Mouse (Mus musculus): ENCODE measurements around the gene Clpsl2. TPM values are rescaled to one million over a fixed set of nuclear protein-coding genes. Genes with fewer than 3 reads are reported as not detected.

Clpsl2 gene
- polyA plus RNA-seq, 1 experiment from 2014 or later: not detected

DNA sequence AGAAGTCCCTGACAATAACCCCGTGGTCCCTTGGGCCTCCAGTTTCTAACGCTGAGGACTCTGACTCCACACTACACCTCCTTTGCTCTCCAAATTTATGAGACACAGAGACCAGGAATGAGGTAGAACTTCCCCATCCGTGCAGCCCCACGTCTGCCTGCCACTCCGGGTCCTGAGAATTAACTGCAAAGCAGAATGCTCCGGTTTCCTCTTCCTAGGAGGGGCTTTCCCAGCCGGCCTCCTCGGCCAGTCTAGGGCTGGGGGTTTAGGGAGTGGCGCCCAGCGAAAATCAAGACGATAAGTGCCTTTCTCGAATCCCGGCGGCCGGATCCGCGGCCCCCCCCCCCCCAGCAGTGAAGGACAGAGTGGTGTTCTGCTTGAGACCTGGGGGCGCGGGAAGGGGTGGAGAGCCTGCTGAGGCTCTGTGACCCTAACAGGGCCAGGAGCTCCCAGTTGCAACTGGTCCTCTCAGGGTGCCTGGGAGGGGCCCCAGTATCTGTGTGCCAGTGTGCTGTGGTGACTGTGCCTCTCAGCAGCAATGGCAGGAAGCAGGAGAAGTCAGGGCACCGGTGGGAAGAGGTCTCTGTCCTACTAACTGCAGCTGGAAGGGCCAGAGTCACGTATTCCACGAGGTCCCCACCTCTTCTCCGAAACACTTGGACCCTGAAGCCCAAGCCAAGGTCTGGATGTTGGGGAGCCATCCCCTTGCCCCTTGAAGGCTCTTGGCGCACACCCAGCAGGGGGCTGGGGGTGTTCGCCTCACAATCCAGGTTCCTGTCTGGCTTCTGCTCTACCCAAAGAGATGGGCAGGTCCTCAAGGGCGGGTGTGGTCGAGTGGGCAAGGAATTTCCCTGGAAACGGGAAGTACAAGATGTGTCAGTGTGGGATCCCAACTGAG lies 38.5 kb upstream of the Clpsl2 start:
- Histone ChIP-seq H3K4me1 (ENCODE audit: control insufficient read depth in 2 of 2, insufficient read depth in 2 of 2, low read length in 2 of 2) (peaks cover 16 to 18% of the 10 kb centered on the region in 2 experiments), H3K27ac (replicated peaks in 1 of 2; ENCODE audit: control insufficient read depth in 1 of 2, insufficient read depth in 1 of 2, low read depth in 2 of 2, low read length in 2 of 2) (0 out of 4 replicates have a peak overlapping the region, but pooled peaks of 1 of the 2 experiments have one; percentile 42), H3K27me3 (ENCODE audit: control insufficient read depth, insufficient read depth, low read length) (no peaks in the 10 kb centered on the region; the same call in 1 of the 2 replicates), H3K4me2 (ENCODE audit: low read length) (peak overlapping the region; percentile 63), H3K4me3 (ENCODE audit: control insufficient read depth in 1 of 2, insufficient read depth in 1 of 2, low read depth in 1 of 2, low read length in 2 of 2) (peak overlapping the region; percentile 1 to 28), H3K9ac (ENCODE audit: low read length) (peak overlapping the region; percentile 58; the same call in 1 of the 2 replicates), H3K36me3 (ENCODE audit: control insufficient read depth, insufficient read depth, low read length) (no peaks in the 10 kb centered on the region), H3K9me3 (ENCODE audit: control insufficient read depth, low read length) (no peaks in the 10 kb centered on the region)
- no peak for ATAC-seq (ENCODE audit: insufficient number of reproducible peaks, insufficient read depth, low FRiP score, low read depth)
- 4% methylated on average over 28 of the region's 28 CpGs for WGBS

DNA sequence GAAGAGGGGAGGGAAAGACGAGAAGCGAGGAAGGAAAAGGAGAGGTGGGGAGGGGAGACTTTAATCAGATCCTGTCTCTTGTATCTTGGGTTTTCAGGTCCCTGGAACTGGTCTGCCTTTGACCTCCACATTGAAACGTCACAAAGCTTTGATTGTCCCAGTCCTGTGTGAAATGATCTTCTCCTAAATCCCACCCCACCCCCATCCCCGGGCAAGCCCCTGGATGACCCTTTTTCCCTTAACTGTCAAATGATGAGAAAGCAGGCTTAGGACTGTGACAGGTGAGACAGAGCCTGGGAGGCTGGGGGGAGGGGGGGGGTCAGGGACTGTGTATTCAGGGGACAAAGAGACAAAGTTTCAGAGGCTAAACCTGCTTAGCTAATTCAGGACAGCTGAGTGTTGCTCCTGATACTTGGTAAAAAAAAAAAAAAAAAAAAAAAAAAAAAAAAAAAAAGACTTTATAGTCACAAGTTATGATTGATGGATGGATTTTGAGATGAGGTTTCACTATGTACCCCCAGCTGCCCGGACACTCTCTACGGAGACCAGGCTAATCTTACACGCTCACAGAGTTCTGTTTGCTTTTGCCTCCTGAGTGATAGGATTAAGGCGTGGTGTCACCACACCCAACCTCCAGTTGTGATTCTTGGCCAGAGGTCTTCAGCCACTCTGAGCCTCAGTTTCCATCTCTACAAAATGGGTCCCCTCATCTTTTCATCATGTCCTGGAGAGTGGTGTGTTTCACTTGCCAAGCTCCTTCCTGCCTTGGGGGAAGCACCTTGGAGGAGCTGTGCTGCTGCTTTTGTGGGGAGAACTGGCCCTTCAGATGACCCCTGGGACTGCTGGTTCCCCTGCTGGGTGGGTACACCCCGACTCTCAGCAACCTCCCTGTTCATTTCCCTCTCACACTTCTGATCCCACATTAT lies 37.3 kb upstream of the Clpsl2 start:
- no peaks in the 10 kb centered on the region; the same call in 1 of the 2 replicates for H3K27me3 ChIP-seq (ENCODE audit: control insufficient read depth, insufficient read depth, low read length)

DNA sequence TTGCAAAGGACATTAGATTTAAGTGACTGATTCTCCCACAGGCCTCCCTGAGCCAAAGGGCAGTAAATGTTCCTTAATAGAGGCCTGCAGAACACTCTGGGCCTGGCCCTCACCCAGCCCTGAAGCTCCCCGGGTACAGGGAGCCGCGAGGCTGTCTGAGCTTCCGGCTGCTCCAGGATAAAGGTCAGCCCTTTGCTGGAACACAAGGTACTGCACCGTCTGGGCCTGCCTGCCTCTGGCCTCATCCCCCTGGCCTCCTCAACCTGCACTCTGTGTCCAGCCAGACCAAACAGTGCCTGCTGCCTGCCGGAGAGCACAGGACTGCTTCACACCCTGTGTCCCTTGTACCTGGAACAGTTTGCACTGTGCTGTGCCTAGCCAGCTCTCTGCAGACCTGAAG lies 36.5 kb upstream of the Clpsl2 start:
- no peak overlapping the region for H3K4me2 ChIP-seq (ENCODE audit: low read length)
- H3K4me3 ChIP-seq (ENCODE audit: control insufficient read depth in 1 of 2, insufficient read depth in 1 of 2, low read depth in 1 of 2, low read length in 2 of 2): no peak overlapping the region
- no peaks in the 10 kb centered on the region; the same call in 1 of the 2 replicates for H3K27me3 ChIP-seq (ENCODE audit: control insufficient read depth, insufficient read depth, low read length)
- ATAC-seq (ENCODE audit: insufficient number of reproducible peaks, insufficient read depth, low FRiP score, low read depth): no peak
- 43% methylated on average over 6 of the region's 6 CpGs for WGBS
- H3K27ac ChIP-seq (replicated peaks in 1 of 2; ENCODE audit: control insufficient read depth in 1 of 2, insufficient read depth in 1 of 2, low read depth in 2 of 2, low read length in 2 of 2): no peak overlapping the region
- H3K36me3 ChIP-seq (ENCODE audit: control insufficient read depth, insufficient read depth, low read length): no peaks in the 10 kb centered on the region
- H3K9me3 ChIP-seq (ENCODE audit: control insufficient read depth, low read length): no peaks in the 10 kb centered on the region
- no peak overlapping the region for H3K9ac ChIP-seq (ENCODE audit: low read length)
- H3K4me1 ChIP-seq (ENCODE audit: control insufficient read depth in 2 of 2, insufficient read depth in 2 of 2, low read length in 2 of 2): peaks cover 14 to 16% of the 10 kb centered on the region in 2 experiments

More for the DNA sequence above, 37.3 kb upstream of the Clpsl2 start:
- H3K4me1 ChIP-seq (ENCODE audit: control insufficient read depth in 2 of 2, insufficient read depth in 2 of 2, low read length in 2 of 2): peaks cover 16 to 18% of the 10 kb centered on the region in 2 experiments
- H3K9me3 ChIP-seq (ENCODE audit: control insufficient read depth, low read length): no peaks in the 10 kb centered on the region
- no peak overlapping the region for H3K4me3 ChIP-seq (ENCODE audit: control insufficient read depth in 1 of 2, insufficient read depth in 1 of 2, low read depth in 1 of 2, low read length in 2 of 2)
- no peak for ATAC-seq (ENCODE audit: insufficient number of reproducible peaks, insufficient read depth, low FRiP score, low read depth)
- no peak overlapping the region for H3K9ac ChIP-seq (ENCODE audit: low read length)
- no peaks in the 10 kb centered on the region for H3K36me3 ChIP-seq (ENCODE audit: control insufficient read depth, insufficient read depth, low read length)
- H3K27ac ChIP-seq (replicated peaks in 1 of 2; ENCODE audit: control insufficient read depth in 1 of 2, insufficient read depth in 1 of 2, low read depth in 2 of 2, low read length in 2 of 2): no peak overlapping the region
- WGBS: 27% methylated on average over 9 of the region's 9 CpGs
- no peak overlapping the region for H3K4me2 ChIP-seq (ENCODE audit: low read length)

DNA sequence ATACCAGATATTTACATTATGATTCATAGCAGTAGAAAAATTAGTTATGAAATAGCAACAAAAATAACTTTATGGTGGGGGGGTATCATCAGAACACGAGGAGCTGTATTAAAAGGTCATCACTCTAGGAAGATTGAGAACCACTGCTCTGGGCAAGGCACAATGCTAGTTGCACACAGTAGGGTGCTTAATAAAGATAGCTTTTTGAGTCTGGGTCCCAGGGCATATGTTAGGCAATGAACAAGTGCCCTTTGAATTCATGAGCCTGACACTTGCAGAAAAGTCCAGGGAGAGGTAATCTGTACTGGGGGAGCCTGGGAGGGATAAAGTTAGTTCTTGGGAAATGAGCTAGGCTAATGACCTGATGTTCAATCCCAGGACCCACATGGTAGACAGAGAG lies 35.9 kb upstream of the Clpsl2 start:
- no peak overlapping the region for H3K4me2 ChIP-seq (ENCODE audit: low read length)
- no peaks in the 10 kb centered on the region; the same call in 1 of the 2 replicates for H3K27me3 ChIP-seq (ENCODE audit: control insufficient read depth, insufficient read depth, low read length)
- no peak overlapping the region for H3K27ac ChIP-seq (replicated peaks in 1 of 2; ENCODE audit: control insufficient read depth in 1 of 2, insufficient read depth in 1 of 2, low read depth in 2 of 2, low read length in 2 of 2)
- H3K36me3 ChIP-seq (ENCODE audit: control insufficient read depth, insufficient read depth, low read length): no peaks in the 10 kb centered on the region
- no peak for ATAC-seq (ENCODE audit: insufficient number of reproducible peaks, insufficient read depth, low FRiP score, low read depth)
- no peak overlapping the region for H3K9ac ChIP-seq (ENCODE audit: low read length)
- H3K4me1 ChIP-seq (ENCODE audit: control insufficient read depth in 2 of 2, insufficient read depth in 2 of 2, low read length in 2 of 2): peaks cover 15 to 20% of the 10 kb centered on the region in 2 experiments
- no peak overlapping the region for H3K4me3 ChIP-seq (ENCODE audit: control insufficient read depth in 1 of 2, insufficient read depth in 1 of 2, low read depth in 1 of 2, low read length in 2 of 2)
- WGBS: 49% methylated on average over 1 of the region's 1 CpGs
- H3K9me3 ChIP-seq (ENCODE audit: control insufficient read depth, low read length): no peaks in the 10 kb centered on the region

DNA sequence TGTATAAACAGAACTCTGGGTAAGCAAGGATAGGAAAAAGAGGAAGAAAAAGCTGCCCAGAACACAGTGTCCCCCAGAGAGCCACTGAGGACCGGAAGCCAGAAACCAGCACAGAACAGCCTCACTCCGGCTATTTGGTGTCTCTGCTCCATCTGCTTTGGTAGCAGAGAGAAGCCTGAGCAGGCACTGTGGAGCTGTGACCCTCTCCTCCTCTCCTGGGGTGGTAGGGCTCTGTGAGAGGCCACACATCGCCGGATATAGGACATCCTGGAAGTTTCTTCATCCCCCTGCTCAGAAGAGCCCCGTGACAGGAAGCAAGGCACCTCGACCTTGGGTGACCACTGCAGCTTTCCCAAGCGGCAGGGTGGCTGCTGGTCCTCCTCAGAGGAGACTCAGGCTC lies 35.4 kb upstream of the Clpsl2 start:
- H3K27me3 ChIP-seq (ENCODE audit: control insufficient read depth, insufficient read depth, low read length): peaks cover 4% of the 10 kb centered on the region; the same call in 1 of the 2 replicates
- no peaks in the 10 kb centered on the region for H3K9me3 ChIP-seq (ENCODE audit: control insufficient read depth, low read length)
- no peak overlapping the region for H3K4me3 ChIP-seq (ENCODE audit: control insufficient read depth in 1 of 2, insufficient read depth in 1 of 2, low read depth in 1 of 2, low read length in 2 of 2)
- no peak overlapping the region for H3K27ac ChIP-seq (replicated peaks in 1 of 2; ENCODE audit: control insufficient read depth in 1 of 2, insufficient read depth in 1 of 2, low read depth in 2 of 2, low read length in 2 of 2)
- no peak overlapping the region for H3K4me2 ChIP-seq (ENCODE audit: low read length)
- peaks cover 16 to 24% of the 10 kb centered on the region in 2 experiments for H3K4me1 ChIP-seq (ENCODE audit: control insufficient read depth in 2 of 2, insufficient read depth in 2 of 2, low read length in 2 of 2)
- 49% methylated on average over 7 of the region's 7 CpGs for WGBS
- no peaks in the 10 kb centered on the region for H3K36me3 ChIP-seq (ENCODE audit: control insufficient read depth, insufficient read depth, low read length)
- no peak for ATAC-seq (ENCODE audit: insufficient number of reproducible peaks, insufficient read depth, low FRiP score, low read depth)
- H3K9ac ChIP-seq (ENCODE audit: low read length): no peak overlapping the region

DNA sequence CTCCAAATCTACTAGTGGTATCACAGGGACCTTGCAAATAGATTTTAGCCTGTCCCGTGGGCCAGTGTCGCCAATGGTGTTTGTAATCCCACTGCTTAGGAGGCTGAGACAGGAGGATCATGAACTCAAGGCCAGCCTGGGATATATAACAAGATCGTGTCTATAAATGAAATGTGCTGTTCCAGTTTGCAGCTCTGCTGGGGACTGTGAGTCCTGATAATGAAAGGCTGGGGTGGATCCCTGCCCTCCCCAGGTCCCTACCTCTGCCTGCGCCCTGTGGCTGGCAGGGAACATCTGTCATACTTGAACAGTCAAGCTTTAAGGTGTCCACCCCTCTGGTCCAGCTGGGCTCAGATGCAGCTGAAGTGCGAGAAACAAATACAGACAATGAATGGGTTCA lies 34.7 kb upstream of the Clpsl2 start:
- Histone ChIP-seq H3K4me1 (ENCODE audit: control insufficient read depth in 2 of 2, insufficient read depth in 2 of 2, low read length in 2 of 2) (peaks cover 16 to 24% of the 10 kb centered on the region in 2 experiments), H3K36me3 (ENCODE audit: control insufficient read depth, insufficient read depth, low read length) (no peaks in the 10 kb centered on the region), H3K27ac (replicated peaks in 1 of 2; ENCODE audit: control insufficient read depth in 1 of 2, insufficient read depth in 1 of 2, low read depth in 2 of 2, low read length in 2 of 2) (no peak overlapping the region), H3K4me2 (ENCODE audit: low read length) (no peak overlapping the region), H3K4me3 (ENCODE audit: control insufficient read depth in 1 of 2, insufficient read depth in 1 of 2, low read depth in 1 of 2, low read length in 2 of 2) (no peak overlapping the region), H3K9ac (ENCODE audit: low read length) (no peak overlapping the region), H3K9me3 (ENCODE audit: control insufficient read depth, low read length) (no peaks in the 10 kb centered on the region), H3K27me3 (ENCODE audit: control insufficient read depth, insufficient read depth, low read length) (peaks cover 6% of the 10 kb centered on the region; the same call in 1 of the 2 replicates)
- ATAC-seq (ENCODE audit: insufficient number of reproducible peaks, insufficient read depth, low FRiP score, low read depth): no peak
- WGBS: 83% methylated on average over 5 of the region's 5 CpGs
